Comparison of ENCODE assay signal across 8 mouse cellular contexts in genomic region chr15:6873154-6873806, GRCm38 (mm10). TPM values are rescaled to one million over a fixed set of nuclear protein-coding genes. Genes with fewer than 3 reads are reported as not detected.
A peak's percentile ranks its signal among the peaks of the same experiment; 100 is the strongest.
DNase-seq lines count a peak whose midpoint lies in the region; ATAC-seq and TF ChIP-seq lines count a peak whose summit lies in the region.

No protein-coding gene starts in this region.

- no peak overlapping the region for H3K9ac ChIP-seq in embryonic facial prominence, embryonic 12.5 days
- peak overlapping the region; percentile 35; the same call in 1 of the 2 replicates for H3K9ac ChIP-seq in hindbrain, embryonic 14.5 days
- H3K9ac ChIP-seq in lung, postnatal 0 days (replicated peaks; ENCODE audit: low read depth) = peak overlapping the region; percentile 64
- H3K9ac ChIP-seq in stomach, postnatal 0 days (ENCODE audit: low read length) = peak overlapping the region; percentile 71

- 32% methylated on average over 17 of the region's 17 CpGs for WGBS in embryonic facial prominence, embryonic 12.5 days
- 39% methylated on average over 17 of the region's 17 CpGs for WGBS in hindbrain, embryonic 14.5 days
- 34% methylated on average over 17 of the region's 17 CpGs for WGBS in lung, postnatal 0 days
- 56% methylated on average over 17 of the region's 17 CpGs for WGBS in stomach, postnatal 0 days

- peak overlapping the region; percentile 87 for H3K27ac ChIP-seq in gastrocnemius, adult 2 months
- H3K27ac ChIP-seq in embryonic facial prominence, embryonic 12.5 days = no peak overlapping the region
- no peak overlapping the region for H3K27ac ChIP-seq in hindbrain, embryonic 14.5 days
- peak overlapping the region; percentile 43; the same call in 1 of the 2 replicates for H3K27ac ChIP-seq in lung, postnatal 0 days (ENCODE audit: low read length)
- no peak overlapping the region for H3K27ac ChIP-seq in stomach, postnatal 0 days (replicated peaks)

- no peaks in the 10 kb centered on the region for H3K36me3 ChIP-seq in embryonic facial prominence, embryonic 12.5 days
- no peaks in the 10 kb centered on the region for H3K36me3 ChIP-seq in hindbrain, embryonic 14.5 days (replicated peaks; ENCODE audit: control insufficient read depth, insufficient read depth)
- no peaks in the 10 kb centered on the region for H3K36me3 ChIP-seq in lung, postnatal 0 days (ENCODE audit: insufficient read depth, low read length)
- no peaks in the 10 kb centered on the region for H3K36me3 ChIP-seq in stomach, postnatal 0 days (ENCODE audit: control insufficient read depth, insufficient read depth, low read length)

- DNase-seq in gastrocnemius, adult 2 months = no peak
- DNase-seq in gastrocnemius, adult 18-20 months (ENCODE audit: low spot score) = no peak
- DNase-seq in hindbrain, embryonic 14.5 days (ENCODE audit: low spot score) = no peak
- DNase-seq in lung, postnatal 0 days (ENCODE audit: low spot score) = peak; percentile 26
- peak; percentile 18 for DNase-seq in stomach, postnatal 0 days (ENCODE audit: low spot score)
- no peak for DNase-seq in cerebellum, postnatal 14 days
- DNase-seq in layer of hippocampus, adult 8-10 months (ENCODE audit: low spot score in 2 of 2) = no peak

- ATAC-seq in embryonic facial prominence, embryonic 12.5 days (ENCODE audit: insufficient number of reproducible peaks, insufficient read depth, low FRiP score, low TSS enrichment) = no peak
- ATAC-seq in hindbrain, embryonic 14.5 days (ENCODE audit: low FRiP score) = peak; percentile 8; the same call in 1 of the 2 replicates
- 0 out of 2 replicates have a peak, but pooled peaks have one; percentile 2 for ATAC-seq in lung, postnatal 0 days
- 0 out of 2 replicates have a peak, but pooled peaks have one; percentile 14 for ATAC-seq in stomach, postnatal 0 days (ENCODE audit: low FRiP score, low TSS enrichment)

- peak overlapping the region; percentile 90 for H3K4me2 ChIP-seq in embryonic facial prominence, embryonic 12.5 days (replicated peaks)
- peak overlapping the region; percentile 80 for H3K4me2 ChIP-seq in hindbrain, embryonic 14.5 days (replicated peaks)
- peak overlapping the region; percentile 73 for H3K4me2 ChIP-seq in lung, postnatal 0 days (replicated peaks; ENCODE audit: low read depth, low read length)
- peak overlapping the region; percentile 91 for H3K4me2 ChIP-seq in stomach, postnatal 0 days (replicated peaks; ENCODE audit: low read depth)

- peaks cover 6% of the 10 kb centered on the region; the same call in 1 of the 2 replicates for H3K4me1 ChIP-seq in embryonic facial prominence, embryonic 12.5 days
- peaks cover 9% of the 10 kb centered on the region; the same call in 1 of the 2 replicates for H3K4me1 ChIP-seq in hindbrain, embryonic 14.5 days (replicated peaks; ENCODE audit: control insufficient read depth, insufficient read depth, low read length)
- H3K4me1 ChIP-seq in lung, postnatal 0 days (ENCODE audit: insufficient read depth, low read depth, low read length) = peaks cover 13% of the 10 kb centered on the region; the same call in 1 of the 2 replicates
- 0 out of 2 replicates have a peak, but pooled peaks cover 3% of the 10 kb centered on the region for H3K4me1 ChIP-seq in stomach, postnatal 0 days (replicated peaks; ENCODE audit: control insufficient read depth, insufficient read depth)

- intact Hi-C loops in gastrocnemius, adult 2 months (cut with DNase I) = no loop called here

- H3K27me3 ChIP-seq in embryonic facial prominence, embryonic 12.5 days = peaks cover 31% of the 10 kb centered on the region
- H3K27me3 ChIP-seq in hindbrain, embryonic 14.5 days (ENCODE audit: control insufficient read depth, insufficient read depth, low read length) = peaks cover 20% of the 10 kb centered on the region
- no peaks in the 10 kb centered on the region for H3K27me3 ChIP-seq in lung, postnatal 0 days (replicated peaks; ENCODE audit: insufficient read depth, low read length)
- no peaks in the 10 kb centered on the region for H3K27me3 ChIP-seq in stomach, postnatal 0 days (ENCODE audit: control insufficient read depth, insufficient read depth, low read length)

- TF ChIP-seq CTCF in gastrocnemius, adult 2 months (IDR thresholded peaks at IDR 0.05) = no peak
- no peak for TF ChIP-seq CTCF in lung, postnatal 0 days (IDR thresholded peaks at IDR 0.05)
- no peak for TF ChIP-seq CTCF in stomach, postnatal 0 days (IDR thresholded peaks at IDR 0.05; ENCODE audit: low read depth)

- H3K9me3 ChIP-seq in embryonic facial prominence, embryonic 12.5 days = no peaks in the 10 kb centered on the region
- H3K9me3 ChIP-seq in hindbrain, embryonic 14.5 days (ENCODE audit: control insufficient read depth, low read length) = no peaks in the 10 kb centered on the region
- no peaks in the 10 kb centered on the region for H3K9me3 ChIP-seq in lung, postnatal 0 days (ENCODE audit: low read length)
- H3K9me3 ChIP-seq in stomach, postnatal 0 days (ENCODE audit: control insufficient read depth, low read length) = no peaks in the 10 kb centered on the region

- no peak for TF ChIP-seq EP300 in lung, postnatal 0 days (IDR thresholded peaks at IDR 0.05)
- no peak for TF ChIP-seq EP300 in stomach, postnatal 0 days (optimal IDR thresholded peaks at IDR 0.05)

- peak overlapping the region; percentile 81 for H3K4me3 ChIP-seq in gastrocnemius, adult 2 months
- peak overlapping the region; percentile 46; the same call in 1 of the 2 replicates for H3K4me3 ChIP-seq in embryonic facial prominence, embryonic 12.5 days
- H3K4me3 ChIP-seq in hindbrain, embryonic 14.5 days (replicated peaks; ENCODE audit: low read length) = peak overlapping the region; percentile 37
- H3K4me3 ChIP-seq in lung, postnatal 0 days (ENCODE audit: low read depth, low read length) = peak overlapping the region; percentile 62
- peak overlapping the region; percentile 58 for H3K4me3 ChIP-seq in stomach, postnatal 0 days (ENCODE audit: low read depth, low read length)

RNA-seq across cellular contexts. Expression of gene Osmr, which starts 1.5 kb away (rescaled TPM):
- total RNA-seq in gastrocnemius, adult 2 months (2021) = 1 to 10 TPM; 4.3 to 6.4 TPM
- 1 to 10 TPM; 3.7 to 6.0 TPM for total RNA-seq in gastrocnemius, adult 18-20 months (2021)
- polyA plus RNA-seq in embryonic facial prominence, embryonic 12.5 days (2016; fragmentation: Nextera tagmentation; extraction: Ambion mirVana) = 0.20 and 0.32 TPM in 2 replicates
- 2.6 and 3.4 TPM in 2 replicates for polyA plus RNA-seq in hindbrain, embryonic 14.5 days (2014; fragmentation: Nextera tagmentation; extraction: Ambion mirVana)
- polyA plus RNA-seq in lung, postnatal 0 days (2015; fragmentation: Nextera tagmentation; extraction: Ambion mirVana) = 8.2 and 13.4 TPM in 2 replicates
- 1.7 and 2.5 TPM in 2 replicates for polyA plus RNA-seq in stomach, postnatal 0 days (2015; fragmentation: Nextera tagmentation; extraction: Ambion mirVana)
- 10 to 100 TPM in 2 of 4 experiments, 1 to 10 TPM in 2; 2.9 to 18.6 (median 9.1) TPM for total RNA-seq in layer of hippocampus, adult 8-10 months (2022)

Comparison
In these comparisons a context has a peak if more than half of its experiments do, and no peak if none do; other contexts are left out.
1. DNase-seq: peak in lung, postnatal 0 days (single experiment) and stomach, postnatal 0 days (single experiment); none in gastrocnemius, adult 2 months (single experiment), gastrocnemius, adult 18-20 months (single experiment), hindbrain, embryonic 14.5 days (single experiment), cerebellum, postnatal 14 days (0 of 2) and layer of hippocampus, adult 8-10 months (0 of 2).
2. H3K27ac ChIP-seq: peak in gastrocnemius, adult 2 months (single experiment) and lung, postnatal 0 days (single experiment); none in embryonic facial prominence, embryonic 12.5 days (single experiment), hindbrain, embryonic 14.5 days (single experiment) and stomach, postnatal 0 days (single experiment).
3. Peak in every context shown above with its lines, with median percentiles within 50 percentile points of each other: H3K4me3 ChIP-seq and H3K4me2 ChIP-seq.